14 mouse cellular contexts compared by ENCODE assay signal in genomic region chr6:98992772-98993147, GRCm38 (mm10).
A peak's percentile ranks its signal among the peaks of the same experiment; 100 is the strongest.
DNase-seq lines count a peak whose midpoint lies in the region; ATAC-seq lines count a peak whose summit lies in the region.
"Had no signal": no experiment of that assay in that cellular context is flagged by ENCODE, and none has a peak within 500 bp of the region (broad histone marks: within the 10 kb centered on the region; RNA-seq: fewer than 3 reads in every experiment).

No protein-coding gene starts in this region.

- H3K4me2 ChIP-seq in heart, embryonic 14.5 days (ENCODE audit: low read length): no peak overlapping the region
- no peak overlapping the region for H3K4me2 ChIP-seq in heart, embryonic 16.5 days (ENCODE audit: low read depth, low read length)
- H3K4me2 ChIP-seq: limb, embryonic 15.5 days had no signal

- WGBS in heart, embryonic 14.5 days: 43% methylated on average over 7 of the region's 7 CpGs
- WGBS in heart, embryonic 16.5 days: 41% methylated on average over 7 of the region's 7 CpGs

- H3K4me1 ChIP-seq in heart, embryonic 14.5 days (ENCODE audit: control insufficient read depth in 2 of 2, insufficient read depth in 2 of 2, low read length in 2 of 2): peaks cover 28 to 49% of the 10 kb centered on the region in 2 experiments
- H3K4me1 ChIP-seq in heart, embryonic 16.5 days (ENCODE audit: control insufficient read depth, insufficient read depth, low read length): peaks cover 44% of the 10 kb centered on the region

- ATAC-seq in heart, embryonic 14.5 days (ENCODE audit: insufficient number of reproducible peaks, insufficient read depth, low FRiP score, low read depth): no peak
- ATAC-seq in heart, embryonic 16.5 days (replicated peaks; ENCODE audit: extremely low read depth, insufficient read depth, low FRiP score): peak; percentile 39; the same call in 1 of the 2 replicates
- no peak for ATAC-seq in granulocyte monocyte progenitor cell, adult 5-6 weeks (replicated peaks; ENCODE audit: poor library complexity, severe bottlenecking)

- H3K9ac ChIP-seq in heart, embryonic 14.5 days (ENCODE audit: low read length): peak overlapping the region; percentile 36; the same call in 1 of the 2 replicates
- H3K9ac ChIP-seq in heart, embryonic 16.5 days (ENCODE audit: low read length): 0 out of 2 replicates have a peak overlapping the region, but pooled peaks have one; percentile 17
- H3K9ac ChIP-seq: limb, embryonic 15.5 days had no signal

- DNase-seq in adrenal gland, adult (ENCODE audit: inconsistent age in 2 of 2, low spot score in 1 of 2): peak; percentile 72
- DNase-seq in adrenal gland, postnatal 10 days: no peak
- no peak for DNase-seq in heart, adult 18-20 months
- DNase-seq in B cell, adult 2 months: peak; percentile 54 to 56
- DNase-seq in cerebellum, adult 8-10 months: no peak
- DNase-seq: cerebellum, adult 18-20 months; embryo, embryonic 11 days; kidney, adult 11 months; midbrain, embryonic 14.5 days; thymus, adult 2 months had no signal

- H3K27ac ChIP-seq in heart, embryonic 14.5 days (replicated peaks in 1 of 2; ENCODE audit: control insufficient read depth in 1 of 2, insufficient read depth in 1 of 2, low read depth in 2 of 2, low read length in 2 of 2): peak overlapping the region; percentile 55 to 62
- peak overlapping the region; percentile 69 for H3K27ac ChIP-seq in heart, embryonic 16.5 days (ENCODE audit: low read length)
- H3K27ac ChIP-seq: limb, embryonic 15.5 days had no signal

- H3K27me3 ChIP-seq in heart, embryonic 14.5 days (ENCODE audit: control insufficient read depth, insufficient read depth, low read length): no peaks in the 10 kb centered on the region
- no peaks in the 10 kb centered on the region for H3K27me3 ChIP-seq in heart, embryonic 16.5 days (ENCODE audit: control insufficient read depth, insufficient read depth, low read length)
- H3K27me3 ChIP-seq: limb, embryonic 15.5 days had no signal

- H3K9me3 ChIP-seq in heart, embryonic 14.5 days (ENCODE audit: control insufficient read depth, low read length): no peaks in the 10 kb centered on the region
- no peaks in the 10 kb centered on the region for H3K9me3 ChIP-seq in heart, embryonic 16.5 days (replicated peaks; ENCODE audit: control insufficient read depth, low read length)
- H3K9me3 ChIP-seq: limb, embryonic 15.5 days had no signal

- H3K4me3 ChIP-seq in heart, embryonic 14.5 days (ENCODE audit: control insufficient read depth in 1 of 2, insufficient read depth in 1 of 2, low read depth in 1 of 2, low read length in 2 of 2): no peak overlapping the region
- H3K4me3 ChIP-seq in heart, embryonic 16.5 days (ENCODE audit: low read length): no peak overlapping the region
- H3K4me3 ChIP-seq: limb, embryonic 15.5 days had no signal

- no peaks in the 10 kb centered on the region; the same call in 1 of the 2 replicates for H3K36me3 ChIP-seq in heart, embryonic 14.5 days (ENCODE audit: control insufficient read depth, insufficient read depth, low read length)
- H3K36me3 ChIP-seq in heart, embryonic 16.5 days (ENCODE audit: control insufficient read depth, insufficient read depth): 0 out of 2 replicates have a peak, but pooled peaks cover 3% of the 10 kb centered on the region
- H3K36me3 ChIP-seq: limb, embryonic 15.5 days had no signal

Comparison
In these comparisons a context has a peak if more than half of its experiments do, and no peak if none do; other contexts are left out.
1. DNase-seq: peak in adrenal gland, adult (2 of 2) and B cell, adult 2 months (2 of 2); none in adrenal gland, postnatal 10 days (single experiment), heart, adult 18-20 months (0 of 2) and cerebellum, adult 8-10 months (single experiment).